Mouse (Mus musculus) yolk sac, embryonic 10.5 days (tissue): ENCODE results near the gene Ppp1r13b.

Source experiments
- DNase-seq: peaks from one replicate; pipeline ENCODE4 v3.0.0-alpha.2; 2017; ENCODE audit warnings: low spot score

Ppp1r13b gene

DNA sequence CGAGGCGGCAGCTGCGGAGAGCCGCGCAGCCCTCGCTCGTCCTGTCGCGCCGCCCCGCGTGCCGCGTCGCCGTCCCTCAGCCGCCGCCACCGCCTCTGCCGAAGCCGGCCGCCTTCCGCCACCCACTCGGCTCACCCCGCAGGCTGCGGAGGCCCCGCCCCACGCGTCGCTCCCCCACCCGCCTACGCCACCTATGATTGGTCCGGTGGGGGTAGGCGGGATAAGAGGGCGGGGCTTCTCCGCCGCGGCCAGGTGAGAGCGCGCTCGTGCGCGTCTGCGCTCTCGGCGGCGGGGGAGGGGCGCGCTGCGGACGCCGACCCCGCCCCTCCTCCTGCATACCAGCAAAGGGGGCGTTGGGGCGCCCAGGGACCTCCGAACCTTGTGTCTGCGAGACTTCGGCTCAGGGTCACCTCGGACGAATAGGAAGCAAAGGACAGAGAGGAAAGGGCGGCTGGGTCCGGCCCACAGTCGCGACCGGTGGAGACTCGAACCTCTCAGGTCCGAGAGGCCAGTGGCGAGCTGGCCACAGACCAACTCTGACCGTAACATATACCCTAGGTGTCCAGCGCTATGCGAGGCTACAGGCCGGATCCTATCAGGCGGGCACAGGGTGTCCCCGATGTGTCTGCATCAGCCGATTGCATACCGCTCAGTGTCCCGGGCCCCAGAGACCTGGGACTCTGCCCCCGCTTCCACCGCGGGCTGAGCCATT lies at the start of gene Ppp1r13b:
Gene Ppp1r13b (minus strand): TSS at position 141 of the 712 bp plus-strand sequence.
- DNase-seq = peak; percentile 92

DNA sequence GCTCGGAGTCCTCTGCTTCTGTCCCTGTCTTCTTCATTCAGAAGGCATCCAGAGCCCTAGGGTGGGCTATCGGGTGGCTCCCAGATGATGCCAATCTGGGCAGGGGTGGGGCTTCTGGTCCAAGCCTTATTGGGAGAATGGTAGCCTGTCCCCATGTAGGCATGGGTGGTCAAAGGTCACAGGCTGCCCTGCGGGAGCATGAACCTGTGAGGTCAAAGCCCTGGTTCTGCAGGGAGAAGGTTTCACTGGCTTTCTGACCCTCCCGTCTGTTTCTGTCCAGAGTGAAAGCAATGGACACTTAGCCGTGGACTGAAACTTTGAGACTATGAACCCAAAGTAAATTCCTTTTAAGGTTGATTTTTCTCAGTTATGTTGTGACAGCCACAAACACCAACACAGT lies 48.3 kb upstream of the Ppp1r13b start:
- no peak for DNase-seq

DNA sequence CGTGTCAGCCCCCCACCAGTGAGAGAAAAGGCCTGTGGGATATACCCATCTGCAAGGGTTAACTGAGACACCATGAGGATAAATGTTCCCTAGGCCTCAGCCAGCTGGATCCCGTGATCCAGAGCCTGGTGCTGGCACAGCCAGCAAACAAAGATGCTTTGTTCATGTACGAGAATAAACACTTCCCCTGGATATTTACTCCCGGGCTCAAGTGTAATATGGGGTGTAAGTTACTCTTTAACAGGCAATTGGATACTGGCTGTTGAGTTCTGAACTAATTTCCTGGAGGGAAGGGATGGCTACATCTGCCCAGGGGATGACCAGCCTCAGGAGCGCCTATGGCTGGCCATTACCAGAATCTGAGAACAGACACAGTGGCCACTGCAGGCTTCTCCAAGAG lies 43.8 kb upstream of the Ppp1r13b start:
- DNase-seq = no peak

DNA sequence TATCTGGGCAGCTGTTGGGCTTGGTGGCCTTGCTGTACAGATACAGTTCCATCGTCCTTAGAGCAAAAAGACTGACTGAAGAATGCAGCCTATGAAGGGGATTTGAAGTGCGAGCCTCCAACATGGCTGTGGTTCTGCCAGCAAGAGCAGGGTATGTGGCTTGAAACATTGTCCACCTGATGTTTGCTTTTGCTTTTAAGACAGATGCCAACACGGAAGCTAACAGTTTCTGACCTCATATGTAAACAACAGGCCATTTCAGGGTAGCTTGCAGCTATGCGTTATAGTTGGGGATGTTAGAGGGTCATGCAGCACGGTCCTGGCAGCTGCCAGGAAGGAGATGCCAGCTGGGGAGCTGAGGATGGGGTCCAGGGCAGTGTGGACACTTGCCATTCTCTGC lies 42.6 kb upstream of the Ppp1r13b start:
- no peak for DNase-seq

DNA sequence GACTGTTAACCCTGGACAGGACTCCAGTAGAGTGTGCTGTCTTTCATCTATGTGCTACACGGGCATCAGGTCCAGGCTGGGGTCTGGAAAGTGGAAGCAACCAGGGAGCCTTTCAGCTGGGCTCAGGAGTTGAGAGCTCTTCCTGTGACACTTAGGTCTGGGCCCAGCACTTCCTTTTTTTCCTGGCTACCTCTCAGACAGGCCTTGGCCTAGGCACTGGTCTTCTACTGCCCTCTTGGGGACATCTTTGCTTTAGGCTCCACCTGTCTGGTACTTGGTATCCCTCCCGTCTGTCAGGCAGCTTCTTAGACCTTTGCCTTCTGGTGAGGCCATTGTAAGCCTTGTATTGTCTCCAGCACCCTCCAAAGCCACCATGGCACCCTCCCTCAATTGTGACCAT lies 38.8 kb upstream of the Ppp1r13b start:
- peak; percentile 74 for DNase-seq

DNA sequence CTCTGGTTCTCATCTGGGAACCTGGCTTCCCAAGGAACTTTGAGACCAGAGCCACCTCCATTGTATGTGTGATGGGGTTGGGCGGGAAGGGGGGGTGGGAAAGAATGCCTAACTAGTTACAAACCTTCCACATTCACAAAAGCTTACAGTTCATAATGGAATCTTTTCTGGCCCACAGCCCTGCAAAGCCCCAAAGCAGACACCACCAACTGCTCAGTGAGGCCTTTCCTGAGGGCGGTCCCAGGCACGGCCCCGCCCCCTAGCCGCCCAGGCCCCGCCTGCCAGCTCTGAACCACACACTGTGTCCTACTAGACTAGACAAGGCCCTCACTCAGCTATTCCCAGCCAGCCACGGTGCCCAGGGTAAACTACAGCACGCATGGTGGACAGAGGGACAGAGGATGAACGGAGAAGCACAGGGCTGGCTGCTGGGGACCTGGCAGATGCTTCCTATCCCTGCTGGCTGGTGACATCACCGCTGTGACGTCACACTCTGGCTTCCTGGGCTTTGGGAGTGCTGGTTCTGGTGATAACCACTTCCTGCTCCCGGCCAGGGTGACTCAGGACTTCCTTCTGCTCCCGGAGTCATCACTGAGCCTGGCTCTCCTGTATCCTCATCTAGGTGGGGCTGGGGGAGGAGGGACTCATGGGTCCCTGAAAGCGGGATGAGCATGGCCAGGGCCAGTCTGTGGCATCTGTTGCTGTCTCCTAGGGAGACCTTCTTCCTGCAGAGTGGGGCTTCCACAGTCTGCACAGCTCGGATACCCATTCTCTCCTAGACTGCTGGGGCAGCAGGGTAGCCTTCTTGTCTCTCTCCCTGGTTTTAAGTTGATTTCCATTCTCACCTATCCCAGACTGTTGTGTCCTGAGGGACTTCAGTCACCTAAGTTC lies 38.1 kb upstream of the Ppp1r13b start:
- DNase-seq = peak; percentile 22

DNA sequence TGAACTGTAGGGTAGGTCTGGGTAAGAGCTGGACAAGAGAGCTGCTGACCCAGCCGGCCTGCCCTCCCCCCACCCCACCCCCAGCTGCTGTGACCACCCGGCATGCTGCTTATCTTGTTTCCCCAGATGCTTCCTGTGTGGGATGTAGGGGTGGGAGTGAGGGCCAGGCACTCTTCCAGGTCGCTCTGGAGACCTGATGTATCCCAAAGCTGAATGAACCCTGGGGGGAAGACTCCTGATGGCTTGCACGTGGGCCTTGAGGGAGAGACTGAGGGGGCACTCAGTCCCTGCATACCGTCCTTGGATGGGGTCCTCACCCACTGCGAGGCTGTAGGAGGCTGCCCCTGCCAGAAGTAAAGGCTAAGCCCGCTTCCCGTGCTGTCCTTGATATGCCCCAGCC lies 37.2 kb upstream of the Ppp1r13b start:
- DNase-seq = peak; percentile 82

DNA sequence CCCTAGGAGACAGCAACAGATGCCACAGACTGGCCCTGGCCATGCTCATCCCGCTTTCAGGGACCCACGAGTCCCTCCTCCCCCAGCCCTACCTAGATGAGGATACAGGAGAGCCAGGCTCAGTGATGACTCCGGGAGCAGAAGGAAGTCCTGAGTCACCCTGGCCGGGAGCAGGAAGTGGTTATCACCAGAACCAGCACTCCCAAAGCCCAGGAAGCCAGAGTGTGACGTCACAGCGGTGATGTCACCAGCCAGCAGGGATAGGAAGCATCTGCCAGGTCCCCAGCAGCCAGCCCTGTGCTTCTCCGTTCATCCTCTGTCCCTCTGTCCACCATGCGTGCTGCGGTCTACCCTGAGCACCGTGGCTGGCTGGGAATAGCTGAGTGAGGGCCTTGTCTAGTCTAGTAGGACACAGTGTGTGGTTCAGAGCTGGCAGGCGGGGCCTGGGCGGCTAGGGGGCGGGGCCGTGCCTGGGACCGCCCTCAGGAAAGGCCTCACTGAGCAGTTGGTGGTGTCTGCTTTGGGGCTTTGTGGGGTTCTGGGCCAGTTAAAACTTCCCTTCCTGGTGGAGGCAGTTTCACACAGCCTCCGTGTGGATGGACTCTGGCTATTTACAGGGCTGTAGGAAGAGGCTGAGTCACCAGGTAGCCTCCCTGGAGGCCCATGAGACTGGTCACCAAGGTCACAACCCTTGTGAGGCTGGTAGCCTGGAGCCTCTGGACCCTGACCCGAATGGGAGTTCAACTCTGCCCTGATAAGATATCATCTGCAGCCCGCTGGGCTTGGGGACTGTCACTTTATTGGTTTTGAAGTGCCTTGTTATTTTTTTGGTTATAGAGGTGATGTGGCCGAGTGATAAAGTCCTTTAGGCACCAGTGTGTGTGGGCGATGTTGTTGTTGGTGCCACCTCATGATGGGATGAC lies 36.4 kb upstream of the Ppp1r13b start:
- DNase-seq = peak; percentile 89

DNA sequence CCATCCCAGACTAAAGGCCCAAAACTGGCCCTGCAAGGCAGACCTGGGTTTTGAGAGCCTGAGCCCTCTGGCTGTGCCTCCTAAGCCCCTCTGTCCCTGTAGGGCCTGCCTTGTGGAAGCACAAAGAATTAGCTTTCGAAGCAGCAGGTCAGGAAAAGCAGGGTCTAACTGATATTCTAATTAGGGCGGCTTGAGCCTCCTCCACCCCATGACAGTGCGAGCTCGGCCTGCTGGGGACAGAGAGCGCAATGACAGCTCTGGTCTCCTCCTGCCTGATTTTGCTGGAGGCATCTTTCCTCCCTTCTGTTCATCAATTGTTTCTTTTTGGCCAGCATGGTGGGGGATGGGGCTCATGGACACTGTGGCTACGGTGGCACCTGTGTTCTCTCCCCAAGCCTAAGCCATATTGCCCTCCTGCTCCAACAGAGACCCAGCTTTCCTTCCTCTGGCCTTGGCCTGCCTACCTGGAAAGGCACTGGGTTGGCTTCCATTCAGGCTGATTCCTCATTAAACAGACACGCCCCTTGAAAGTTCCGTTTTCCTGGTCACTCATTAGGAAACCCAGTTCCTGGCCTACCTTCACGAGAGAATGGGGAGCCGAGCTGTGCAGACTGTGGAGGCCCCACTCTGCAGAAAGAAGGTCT lies 35.6 kb upstream of the Ppp1r13b start:
- DNase-seq = peak; percentile 65

DNA sequence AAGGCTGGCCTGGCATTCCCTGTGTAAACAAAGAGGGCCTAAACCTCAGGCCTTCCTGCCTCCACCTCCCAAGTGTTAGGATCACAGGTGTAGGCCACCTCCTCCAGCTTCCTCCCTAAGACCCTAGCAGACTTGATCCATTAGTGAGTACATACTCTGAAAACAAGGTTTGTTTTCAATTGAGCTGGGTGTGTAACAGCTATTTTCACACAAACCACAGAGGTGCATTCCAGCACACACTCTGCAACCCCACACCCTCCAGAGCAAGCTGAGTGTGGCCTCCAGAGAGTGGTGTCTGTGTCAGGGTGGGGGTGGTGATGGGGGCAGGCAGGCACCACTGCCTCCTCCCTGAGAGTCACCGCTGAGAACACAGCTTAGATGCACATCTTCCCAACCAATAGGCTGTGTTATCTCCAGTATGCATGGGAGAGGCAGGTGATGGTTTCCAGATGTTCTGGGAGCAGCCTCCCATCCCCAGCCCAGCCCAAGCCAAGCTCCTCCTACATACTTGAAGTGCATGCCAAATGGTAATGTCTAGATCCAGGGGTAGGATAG lies 30.8 kb upstream of the Ppp1r13b start:
- DNase-seq = peak; percentile 64

DNA sequence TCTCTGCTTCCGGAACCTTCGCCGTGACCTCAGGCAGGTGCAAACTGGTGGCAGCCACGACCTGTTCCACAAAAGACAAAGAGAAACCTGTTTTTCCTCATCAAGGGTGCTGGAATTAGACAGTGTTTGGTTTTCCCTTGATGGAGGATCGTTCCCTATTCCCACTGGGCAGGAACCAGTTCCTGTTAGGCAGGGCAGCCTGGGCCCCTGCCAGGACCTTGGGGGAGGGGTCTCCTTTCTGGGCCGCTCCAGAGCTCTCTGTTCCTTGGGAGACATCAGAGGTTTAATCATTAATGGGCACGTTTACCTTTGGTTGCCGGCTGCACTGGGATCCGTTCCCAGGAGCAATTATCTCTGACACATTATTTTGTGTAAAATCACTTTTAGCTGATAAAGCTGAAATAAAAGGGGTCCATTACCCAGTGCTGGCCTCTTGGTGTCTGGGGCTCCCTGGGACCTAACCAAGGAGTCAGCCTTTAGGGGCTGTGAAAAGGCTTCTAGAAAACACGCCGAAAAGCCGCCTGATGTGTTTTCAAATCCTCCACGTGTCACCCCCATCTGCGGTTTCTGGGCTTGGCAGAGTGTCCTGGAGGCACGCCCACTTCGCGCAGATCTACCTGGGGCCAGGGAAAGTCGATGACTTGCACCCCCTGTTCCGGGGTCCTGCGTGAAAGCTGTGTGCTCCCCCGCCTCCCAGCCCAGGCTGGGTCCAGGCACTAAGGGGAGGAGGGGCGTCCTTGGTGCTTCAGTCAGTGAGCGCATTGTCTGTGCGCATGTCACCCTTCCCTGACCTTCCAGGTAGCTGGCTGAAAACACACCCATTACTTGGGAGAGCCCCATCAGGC lies 29.0 kb upstream of the Ppp1r13b start:
- DNase-seq = peak; percentile 83

DNA sequence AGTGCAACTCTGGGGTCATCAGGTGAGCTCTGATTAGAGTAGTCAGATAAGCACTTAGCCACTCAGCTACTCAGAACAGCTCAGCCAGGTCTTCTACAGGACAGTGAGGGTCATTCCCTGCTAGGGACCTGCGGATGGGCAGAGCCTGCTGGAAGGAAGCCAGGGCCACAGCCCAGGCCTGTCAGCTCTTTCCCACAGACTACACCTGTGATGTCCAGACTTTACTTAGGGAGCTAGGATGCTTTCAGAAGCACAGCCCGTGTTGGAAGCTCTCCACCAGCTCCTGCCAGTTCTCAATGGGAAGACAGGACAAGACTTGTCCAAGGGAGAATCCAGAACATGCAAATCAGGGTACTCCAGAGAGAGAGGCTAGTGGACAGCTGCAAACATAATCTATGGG lies 26.1 kb upstream of the Ppp1r13b start:
- DNase-seq = no peak

DNA sequence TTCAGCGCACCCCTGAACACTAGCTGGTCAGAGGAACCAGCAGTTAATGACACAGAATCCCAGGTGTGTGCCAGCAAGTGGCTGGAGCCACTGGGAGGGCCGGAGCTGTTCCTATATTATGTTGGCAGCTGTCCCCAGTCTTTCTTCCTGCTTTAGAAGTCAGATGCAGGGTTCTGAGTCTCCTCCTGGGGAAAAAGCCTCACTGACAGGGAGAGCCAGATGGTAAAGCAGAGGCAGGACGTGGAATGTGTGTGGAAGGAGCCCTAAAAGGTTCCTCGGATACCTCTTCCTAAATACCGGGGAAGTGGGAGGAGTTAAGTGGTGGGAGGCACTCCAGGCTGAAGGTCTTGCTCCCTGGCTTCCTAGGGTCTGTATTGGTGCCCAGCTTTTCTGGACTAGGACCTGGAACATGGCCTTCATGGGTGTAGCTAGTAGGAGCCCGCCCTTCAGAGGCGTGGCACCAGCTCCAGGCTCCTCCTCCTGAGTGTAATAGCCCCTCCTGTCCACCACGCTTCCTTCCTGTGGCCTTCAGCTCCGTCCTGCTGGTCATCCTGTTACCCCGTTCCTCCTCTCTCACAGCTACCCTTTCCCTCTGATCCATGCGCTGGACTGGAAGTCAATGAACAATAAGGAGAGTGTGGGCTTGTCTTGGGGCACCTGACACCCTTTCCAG lies 25.3 kb upstream of the Ppp1r13b start:
- peak; percentile 23 for DNase-seq

DNA sequence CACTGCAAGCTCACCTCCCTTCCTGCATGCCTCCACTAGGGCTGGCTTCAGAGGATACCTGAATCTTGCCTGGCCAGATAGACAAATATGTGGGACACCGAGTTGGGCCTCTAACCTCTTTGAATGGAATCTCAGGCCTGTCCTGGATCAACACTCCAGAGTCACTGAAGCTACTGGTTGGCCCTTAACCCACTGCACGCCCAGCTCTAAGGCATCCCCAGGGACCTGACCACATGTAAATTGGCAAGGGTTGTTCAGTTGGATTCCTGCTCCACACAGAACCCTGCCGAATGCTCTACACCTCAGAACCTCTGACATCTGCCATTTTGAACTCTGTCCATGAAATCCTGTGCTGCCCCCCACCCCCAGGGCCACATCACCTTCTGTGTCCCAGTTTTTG lies 24.6 kb upstream of the Ppp1r13b start:
- no peak for DNase-seq

DNA sequence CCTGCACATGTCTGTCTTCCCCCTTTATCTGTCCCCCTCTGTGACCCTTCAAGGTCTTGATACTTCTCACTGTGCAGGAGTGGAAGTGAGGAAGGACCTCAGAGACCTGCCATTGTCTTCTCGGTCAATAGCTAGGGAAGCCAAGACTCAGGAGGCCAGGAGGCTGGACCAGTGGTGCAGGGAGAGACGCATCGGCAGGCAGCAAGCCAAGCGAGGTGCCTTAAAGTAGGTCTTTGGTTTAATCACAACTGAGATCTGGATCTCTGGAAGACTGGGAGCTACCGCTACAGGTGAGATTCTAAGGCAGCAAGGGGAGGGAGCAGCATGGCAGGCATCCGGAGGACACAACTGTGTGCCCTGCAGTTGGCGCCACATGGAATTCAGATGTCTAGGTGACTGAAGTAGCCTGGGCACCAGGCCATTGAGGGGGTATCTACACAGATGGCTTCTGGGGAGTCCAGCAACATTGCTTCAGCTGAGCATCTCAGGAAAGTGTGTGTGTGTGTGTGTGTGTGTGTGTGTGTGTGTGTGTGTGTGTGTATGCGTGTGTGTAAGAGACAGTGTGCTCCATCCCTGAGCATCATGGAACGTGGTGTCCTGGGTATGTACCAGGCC lies 23.6 kb upstream of the Ppp1r13b start:
- no peak for DNase-seq

DNA sequence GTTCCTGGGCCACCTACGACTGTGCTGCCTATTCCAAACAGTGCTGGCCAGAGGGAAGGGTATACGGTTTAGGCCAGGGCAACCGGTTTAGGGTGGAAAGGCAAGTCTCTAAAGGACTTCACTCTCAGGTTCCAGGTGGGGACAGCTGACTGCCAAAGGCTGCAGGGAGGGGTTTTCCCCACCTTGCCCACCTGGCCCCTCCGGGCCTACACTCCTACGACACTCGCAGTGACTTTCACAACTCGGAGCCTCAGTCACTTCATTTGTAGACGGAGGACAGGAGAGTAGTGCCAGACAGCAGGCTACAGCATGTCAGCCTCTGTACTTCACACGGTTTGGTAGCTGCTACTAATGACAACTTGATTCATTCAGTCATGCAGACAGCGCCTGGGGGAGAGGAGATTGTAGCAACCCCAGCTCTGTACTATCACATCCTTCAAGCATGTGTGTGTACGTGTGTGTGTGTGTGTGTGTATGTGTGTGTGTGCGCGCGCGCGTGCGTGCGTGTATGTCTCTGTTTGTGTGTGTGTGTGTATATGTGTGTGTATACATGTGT lies 20.6 kb upstream of the Ppp1r13b start:
- DNase-seq = no peak

DNA sequence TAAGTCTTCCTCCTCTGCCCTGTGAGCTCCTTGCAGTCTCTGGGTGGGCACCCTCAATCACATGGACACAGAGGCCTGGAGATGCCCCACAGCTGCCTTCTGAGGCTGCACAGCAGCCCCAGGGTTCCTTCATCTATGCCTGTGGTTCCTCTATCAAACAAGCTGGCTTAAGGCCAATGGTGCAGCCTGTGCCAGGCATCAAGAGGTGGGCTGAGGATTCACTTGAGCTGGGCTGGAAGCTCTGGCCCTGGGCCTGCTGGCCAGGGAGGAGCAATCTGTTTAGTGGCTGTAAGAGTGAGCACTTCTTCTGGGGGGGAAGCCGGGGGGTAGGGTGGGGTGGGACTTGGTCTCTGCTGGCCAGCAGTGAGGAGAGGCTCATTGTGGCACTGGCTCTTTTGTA lies 19.4 kb upstream of the Ppp1r13b start:
- DNase-seq = no peak

DNA sequence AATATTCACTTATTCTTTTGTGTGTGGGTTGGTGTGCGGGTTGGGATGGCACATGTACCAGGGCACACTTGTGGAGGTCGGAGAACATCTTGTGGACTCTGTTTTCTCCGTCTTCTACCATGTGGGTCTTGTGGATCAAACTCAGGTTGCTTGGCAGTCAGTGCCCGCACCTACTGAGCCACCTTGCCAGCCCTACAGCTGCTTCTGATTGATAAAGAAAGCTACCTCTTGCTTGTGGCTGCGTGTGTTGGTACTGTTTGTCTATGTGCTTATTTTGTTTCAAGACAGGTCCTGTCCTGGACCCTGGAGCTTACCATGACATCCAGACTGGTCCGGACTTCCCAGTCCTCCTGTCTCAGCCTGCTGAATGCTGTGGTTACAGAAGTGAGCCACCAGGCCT lies 15.2 kb upstream of the Ppp1r13b start:
- DNase-seq = no peak

DNA sequence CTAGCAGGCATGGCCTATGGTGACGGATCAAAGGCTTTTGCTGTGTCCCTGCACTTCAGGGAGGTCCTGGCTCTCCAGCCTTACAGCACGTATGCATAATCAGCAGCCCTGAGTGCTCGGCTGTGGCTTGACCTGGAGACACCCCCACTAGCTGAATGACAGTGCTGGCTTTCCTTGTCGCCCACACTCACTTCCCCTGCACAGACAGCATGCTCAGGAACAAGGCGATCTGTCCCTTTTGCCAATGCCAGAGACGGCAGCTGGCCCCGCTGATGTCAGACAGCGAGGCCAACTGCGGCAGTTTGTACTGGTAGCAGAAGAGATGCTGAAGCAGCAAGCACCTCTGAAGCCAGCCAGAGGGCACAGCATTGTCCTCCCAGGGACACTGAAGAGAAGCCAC lies 12.1 kb upstream of the Ppp1r13b start:
- no peak for DNase-seq
